Mouse (Mus musculus) urinary bladder, postnatal 25 days (tissue): ENCODE results near the gene Olfr112.
"Not testable (repeated sequence)": the region's sequence is repeated elsewhere in the genome, so short reads cannot be mapped to it uniquely, and the experiment has no call there.

Experiments
- DNase-seq: peaks from one replicate; pipeline ENCODE4 v3.0.0; 2022; ENCODE audit warnings: low spot score

Gene Olfr112

GRCm38 (mm10) chr17:37569351-37569750 is at the start of gene Olfr112:
TSS of gene Olfr112 (minus strand) at chr17:37569451.
- no peak for DNase-seq

DNA sequence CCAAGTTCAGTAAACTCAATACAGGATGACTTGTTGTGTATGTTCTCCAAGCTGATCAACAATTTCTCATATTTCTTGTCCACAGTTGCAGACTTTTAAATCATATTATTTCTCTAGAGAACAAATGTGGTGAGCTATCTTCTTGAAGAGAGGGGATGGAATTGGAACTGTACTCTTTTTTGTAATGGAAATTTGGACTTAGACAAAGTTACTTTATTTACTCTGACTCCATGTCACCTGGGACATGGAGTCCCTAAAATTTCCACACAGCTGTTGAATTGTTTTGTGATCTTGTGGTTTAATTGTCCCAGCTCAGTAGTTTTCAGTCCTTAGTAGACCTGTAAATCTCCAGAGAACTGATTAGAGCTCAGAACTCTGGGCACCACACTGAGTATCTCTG is 23.4 kb upstream of the Olfr112 start, which contains the start of gene Olfr114:
TSS of gene Olfr114 (minus strand) at position 101 of the 400 bp plus-strand sequence.
- DNase-seq, result no peak

DNA sequence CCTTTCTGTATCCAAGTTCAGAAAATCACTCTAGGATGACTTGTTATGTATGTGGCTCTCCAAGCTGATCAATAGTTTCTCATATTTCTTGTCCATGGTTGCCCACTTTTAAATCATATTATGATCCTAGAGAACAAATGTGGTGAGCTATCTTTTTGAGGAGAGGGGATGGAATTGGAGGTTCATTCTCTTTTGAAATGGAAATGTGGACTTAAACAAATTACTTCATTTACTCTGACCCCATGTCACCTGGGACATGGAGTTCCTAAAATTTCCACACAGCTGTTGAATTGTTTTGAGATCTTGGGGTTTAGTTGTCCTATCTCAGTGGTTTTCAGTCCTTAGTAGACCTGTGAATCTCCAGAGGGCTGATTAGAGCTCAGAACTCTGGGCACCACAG is 8.3 kb upstream of the Olfr112 start, which contains the start of gene Olfr113:
TSS of gene Olfr113 (minus strand) at position 101 of the 400 bp plus-strand sequence.
- DNase-seq, result no peak

- DNase-seq, result no peak
Observed at GRCm38 (mm10) chr17:37558913-37559615, 10.2 kb downstream of the Olfr112 start.

- no peak for DNase-seq
Observed at GRCm38 (mm10) chr17:37543800-37544435, 25.3 kb downstream of the Olfr112 start.

DNA sequence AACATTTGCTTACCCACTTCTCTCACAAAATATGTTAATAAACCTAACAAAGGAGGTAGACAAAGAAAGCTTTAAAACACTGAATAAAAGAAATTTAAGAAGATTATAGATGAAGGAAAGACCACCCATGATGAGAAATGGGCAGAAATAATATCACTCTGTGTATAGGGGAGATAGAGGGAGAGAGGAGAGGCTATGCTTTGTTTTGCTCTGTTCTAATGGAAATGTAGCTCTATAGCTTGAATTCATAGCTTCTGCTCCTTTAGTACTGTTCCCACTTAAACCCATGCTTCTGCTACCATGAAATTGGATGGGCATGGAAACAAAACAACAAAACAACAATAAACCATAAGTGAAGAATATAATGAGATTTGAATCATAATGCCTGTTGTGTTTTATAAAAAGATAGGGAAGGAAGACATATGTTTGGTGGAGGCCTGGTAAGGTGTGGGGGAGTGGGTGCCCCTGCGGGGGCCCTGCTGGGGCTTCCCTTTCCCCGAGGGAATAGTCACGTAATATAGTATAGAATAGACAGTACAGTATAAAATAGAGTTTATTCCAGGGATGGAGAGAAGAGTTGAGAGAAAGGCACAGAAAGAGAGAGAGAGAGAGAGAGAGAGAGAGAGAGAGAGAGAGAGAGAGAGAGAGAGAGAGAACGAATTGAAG is 27.7 kb downstream of the Olfr112 start:
- no peak for DNase-seq

DNA sequence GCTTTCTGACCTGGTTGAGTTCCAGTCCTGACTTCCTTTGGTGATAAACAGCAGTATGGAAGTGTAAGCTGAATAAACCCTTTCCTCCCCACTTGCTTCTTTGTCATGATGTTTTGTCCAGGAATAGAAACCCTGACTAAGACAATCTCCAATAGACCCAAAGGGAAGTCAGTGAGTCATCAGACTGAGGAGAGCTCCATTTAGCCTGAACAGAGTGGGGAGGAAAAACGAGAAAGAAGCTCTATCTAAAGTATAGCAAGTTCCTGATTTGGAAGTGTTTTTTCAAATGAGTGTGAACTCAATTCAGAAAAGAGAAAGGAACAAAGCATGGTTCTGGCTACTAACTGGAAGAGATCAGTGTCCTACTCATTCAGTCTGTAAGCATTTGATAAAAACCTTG is 30.8 kb downstream of the Olfr112 start:
- not testable (repeated sequence) for DNase-seq

- no peak for DNase-seq
Observed at GRCm38 (mm10) chr17:37535173-37535572, 34.1 kb downstream of the Olfr112 start.

GRCm38 (mm10) chr17:37525427-37525826 is 43.8 kb downstream of the Olfr112 start:
- DNase-seq, result not testable (repeated sequence)

GRCm38 (mm10) chr17:37524612-37525011 is 44.6 kb downstream of the Olfr112 start:
- DNase-seq, result not testable (repeated sequence)
